Mouse (Mus musculus) spleen, adult 18-20 months (tissue): ENCODE measurements around the gene Prkar1b.

Experiments used
- DNase-seq, 2 experiments: peaks; one replicate each; pipeline ENCODE4 v3.0.0; 2022; ENCODE audit warnings: mixed read lengths in 2 of 2

The Prkar1b gene

DNA sequence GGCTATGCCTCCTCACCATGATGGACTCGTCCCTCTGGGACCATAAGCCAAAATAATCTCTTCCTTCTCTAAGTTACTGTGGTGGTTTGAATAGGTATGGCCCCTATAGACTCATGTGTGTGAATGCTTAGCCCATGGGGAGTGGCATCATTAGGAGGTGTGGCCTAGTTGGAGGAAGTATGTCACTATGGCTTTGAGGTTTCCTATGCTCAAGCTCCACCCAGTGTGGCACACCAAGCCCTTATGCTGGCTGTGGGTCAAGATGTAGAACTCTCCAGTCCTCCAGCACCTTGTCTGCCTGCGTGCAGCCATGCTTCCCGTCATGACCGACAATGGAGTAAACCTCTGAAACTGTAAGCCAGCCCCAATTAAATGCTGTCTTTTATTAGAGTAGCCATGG lies 4.1 kb downstream of the Prkar1b start:
- no peak for DNase-seq

DNA sequence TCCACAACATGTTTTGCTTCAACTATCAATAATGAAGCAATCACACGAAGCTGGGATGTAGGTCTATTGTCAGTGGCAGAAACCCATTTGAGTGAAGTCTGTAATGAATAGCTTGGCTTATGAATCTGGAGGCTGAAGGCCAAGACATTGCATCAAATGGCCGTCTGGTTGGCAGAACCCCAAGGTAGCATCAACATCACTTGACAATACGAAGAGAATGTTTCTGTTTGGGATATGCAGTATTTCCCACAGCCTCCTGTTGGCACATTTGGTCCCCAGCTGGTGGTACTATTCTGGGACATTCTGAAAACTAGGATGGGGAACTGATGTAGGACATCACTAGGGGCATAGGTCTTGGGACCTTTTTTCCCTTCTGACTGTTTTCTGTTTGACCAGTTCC lies 5.9 kb downstream of the Prkar1b start:
- DNase-seq: no peak

DNA sequence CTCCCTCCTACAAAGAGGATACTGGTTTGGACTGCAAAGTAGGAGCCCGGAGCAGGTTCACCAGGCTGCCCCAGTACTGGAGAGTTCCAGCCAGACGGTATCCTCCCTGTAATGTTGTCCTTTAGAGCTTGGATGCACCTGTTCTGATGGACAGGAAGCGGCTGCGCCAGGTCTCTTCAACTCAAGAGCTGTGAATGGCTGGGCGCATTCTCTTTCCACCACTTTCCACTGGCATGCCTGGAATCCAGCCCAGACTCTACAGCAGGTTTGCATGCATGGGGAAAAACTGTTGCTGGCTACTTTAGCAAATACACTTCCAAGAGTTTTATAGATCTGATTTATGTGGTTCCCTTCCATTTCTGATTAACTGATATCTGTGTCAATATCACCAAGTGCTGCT lies 8.5 kb downstream of the Prkar1b start:
- DNase-seq: no peak

DNA sequence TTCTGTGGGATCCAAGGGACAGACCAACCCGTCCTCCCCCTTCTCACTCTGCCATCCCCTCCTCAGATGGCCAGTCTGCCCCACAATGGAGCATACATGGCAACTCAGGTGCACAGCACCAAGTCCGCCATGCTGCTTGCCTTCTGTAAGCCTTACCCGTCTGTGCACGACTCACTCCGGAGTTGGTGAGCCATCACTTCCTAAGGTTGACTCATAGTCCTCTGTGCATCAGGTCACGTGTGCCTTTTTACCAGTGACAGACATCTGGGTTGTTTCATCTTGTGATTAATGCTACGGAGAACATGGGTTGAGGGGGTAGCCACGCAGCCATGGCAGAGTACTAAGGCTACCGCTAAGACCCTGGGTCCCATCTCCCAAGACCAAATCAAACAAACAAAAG lies 9.2 kb downstream of the Prkar1b start:
- no peak for DNase-seq

DNA sequence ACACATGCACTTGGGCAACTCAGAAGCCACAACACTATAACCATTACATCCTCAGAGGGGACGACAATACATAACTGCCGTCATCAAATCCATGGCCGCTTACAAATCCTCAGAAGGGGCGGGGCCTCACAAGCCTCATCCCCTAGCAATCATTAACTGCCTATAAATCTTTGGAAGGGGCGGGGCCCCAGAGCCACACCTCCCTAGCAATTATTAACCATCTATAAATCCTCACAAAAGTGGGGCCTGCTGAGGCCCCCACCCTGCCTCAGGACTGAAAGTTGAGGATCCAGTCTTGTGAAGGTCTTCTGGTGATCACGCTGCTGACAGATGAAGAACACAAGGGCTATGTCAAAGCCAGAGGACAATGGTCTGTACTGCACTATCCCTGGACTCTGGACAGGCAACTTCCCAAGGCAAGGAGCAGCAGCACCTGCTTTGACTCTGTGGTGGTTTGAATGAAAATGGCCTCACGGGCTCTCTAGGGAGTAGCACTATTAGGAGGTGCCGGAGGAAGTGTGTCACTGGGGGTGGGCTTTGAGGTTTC lies 10.8 kb downstream of the Prkar1b start:
- DNase-seq: no peak

DNA sequence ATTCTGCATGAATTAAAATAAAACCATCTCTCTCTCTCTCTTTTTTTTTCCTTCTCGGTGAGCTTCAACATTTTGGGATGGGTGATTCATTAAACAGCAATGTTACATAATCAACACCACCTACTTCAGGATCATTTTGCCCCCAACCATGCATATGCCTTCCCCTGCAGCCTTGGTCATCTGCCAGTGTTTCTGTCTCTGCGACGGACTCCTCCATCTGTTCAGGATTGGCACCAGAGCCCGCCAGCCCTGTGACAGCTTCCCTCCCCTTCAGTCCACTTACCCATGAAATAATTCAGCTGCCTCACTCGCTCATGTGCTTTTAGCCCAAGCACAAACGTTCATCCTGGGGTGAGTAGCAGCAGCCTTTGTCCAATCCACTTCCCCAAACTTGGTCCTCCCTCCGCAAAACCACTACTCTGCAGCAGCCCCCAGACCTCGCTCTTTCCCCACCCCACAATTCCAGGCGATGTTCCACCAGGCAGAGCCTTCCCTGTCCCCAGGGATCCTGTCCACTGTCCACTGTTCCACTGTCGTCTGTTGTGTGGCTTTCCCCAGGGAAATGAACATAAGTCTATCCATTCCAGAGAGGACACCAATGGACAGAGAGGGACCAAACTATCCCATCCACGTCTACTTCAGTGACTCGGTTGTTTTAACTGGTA lies 11.4 kb downstream of the Prkar1b start:
- DNase-seq: no peak

DNA sequence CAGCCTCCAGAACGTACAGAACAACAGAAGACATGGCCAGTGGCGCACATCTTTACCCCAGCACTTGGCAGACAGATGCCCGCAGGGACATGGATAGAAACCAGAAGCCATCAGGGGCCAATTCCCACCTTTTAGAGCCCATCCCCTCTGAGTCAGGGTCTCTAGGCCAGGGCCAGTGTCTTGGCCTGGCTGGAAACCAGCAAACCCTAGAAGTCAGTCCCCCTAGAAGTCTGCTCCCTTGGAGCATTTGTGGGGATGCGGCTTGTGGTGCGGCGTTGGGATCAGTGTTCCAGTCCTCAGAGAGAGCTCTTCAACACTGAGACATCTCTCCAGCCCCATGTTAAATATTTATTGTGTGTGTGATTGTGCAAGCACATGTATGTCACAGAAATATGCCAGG lies 12.6 kb downstream of the Prkar1b start:
- DNase-seq: no peak

DNA sequence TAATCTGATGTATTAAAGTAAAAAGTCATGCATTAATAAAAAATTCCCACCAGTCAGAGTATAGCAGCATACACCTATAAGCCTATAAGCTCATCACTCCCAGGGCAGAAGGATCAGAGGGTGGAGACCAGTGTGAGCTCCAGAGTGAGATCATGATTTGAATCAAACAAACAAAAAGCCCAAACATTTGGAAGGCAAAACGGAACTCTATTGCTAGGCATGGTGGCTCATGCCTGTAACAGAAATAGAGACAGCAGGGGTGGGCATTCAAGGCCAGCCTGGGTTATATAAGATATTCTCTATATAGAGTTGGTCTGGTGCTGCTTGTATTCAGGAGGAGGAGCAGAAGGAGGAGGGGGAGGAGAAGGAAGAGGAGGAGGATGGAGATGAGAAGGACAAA lies 13.5 kb downstream of the Prkar1b start:
- no peak for DNase-seq

DNA sequence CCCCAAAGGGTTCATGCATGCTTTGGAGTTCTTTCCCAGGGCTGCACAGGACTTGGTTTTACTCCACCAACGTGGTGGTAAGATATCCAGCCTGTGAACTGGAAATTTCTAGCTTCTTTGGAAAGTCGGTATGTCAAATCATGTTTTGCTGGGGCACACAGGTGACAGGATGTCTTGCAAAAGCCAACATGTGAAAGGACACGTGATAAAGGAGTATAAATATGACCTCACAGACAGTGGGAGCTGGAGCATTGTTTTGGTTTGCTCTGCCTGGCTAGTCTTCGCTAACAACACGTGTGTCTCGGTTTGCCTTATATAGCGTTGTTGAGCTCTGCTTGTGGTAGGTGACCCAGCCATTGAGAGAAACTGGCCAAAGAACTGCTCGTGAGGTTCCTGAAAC lies 15.3 kb downstream of the Prkar1b start:
- no peak for DNase-seq

DNA sequence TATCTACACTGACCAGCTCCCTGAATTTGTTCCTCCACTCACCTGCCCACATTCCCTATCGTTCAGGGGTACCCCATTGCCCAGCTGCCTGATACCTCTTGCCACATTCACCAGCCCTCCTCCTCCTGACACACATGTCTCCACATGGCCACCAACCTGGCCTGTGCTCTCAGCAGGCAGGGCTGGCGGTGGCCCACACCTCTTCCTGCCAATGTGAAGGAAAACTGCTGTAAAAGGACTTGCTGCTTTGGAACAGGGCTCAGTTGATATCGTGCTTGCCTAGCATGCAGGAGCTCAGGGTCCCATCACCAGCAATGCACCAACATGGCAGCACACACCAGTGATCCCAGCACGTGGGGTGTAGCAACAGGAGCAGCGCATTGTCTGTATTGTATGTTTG lies 19.4 kb downstream of the Prkar1b start:
- no peak for DNase-seq

DNA sequence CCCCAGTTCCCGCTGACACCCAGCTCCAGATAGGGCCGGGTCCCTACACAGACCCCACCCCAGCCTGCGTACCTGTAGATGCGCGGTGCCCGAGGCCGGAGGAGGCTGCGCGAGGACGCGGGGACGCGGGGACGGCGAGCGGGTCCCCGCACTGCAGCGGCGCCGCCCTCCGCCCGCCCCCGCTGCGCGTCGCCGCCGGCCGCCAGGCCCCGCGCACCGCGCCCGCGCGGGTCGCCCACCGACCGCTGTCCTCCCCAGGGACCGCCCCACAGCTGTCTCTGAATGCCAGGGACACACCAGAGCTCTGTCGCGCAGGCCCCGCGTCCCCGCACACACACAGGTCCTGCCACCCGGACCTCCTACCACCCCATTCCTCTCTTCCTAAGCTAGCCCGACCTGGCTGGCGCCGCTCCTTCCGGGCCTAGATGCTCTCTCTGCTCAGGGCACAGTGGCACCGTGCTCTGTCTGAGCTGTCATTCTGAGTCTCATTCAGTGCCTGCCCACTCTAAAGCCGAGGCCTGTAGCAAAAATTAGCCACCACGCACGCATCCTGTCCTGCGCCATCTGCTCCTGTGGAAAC lies 20.1 kb downstream of the Prkar1b start:
- no peak for DNase-seq

DNA sequence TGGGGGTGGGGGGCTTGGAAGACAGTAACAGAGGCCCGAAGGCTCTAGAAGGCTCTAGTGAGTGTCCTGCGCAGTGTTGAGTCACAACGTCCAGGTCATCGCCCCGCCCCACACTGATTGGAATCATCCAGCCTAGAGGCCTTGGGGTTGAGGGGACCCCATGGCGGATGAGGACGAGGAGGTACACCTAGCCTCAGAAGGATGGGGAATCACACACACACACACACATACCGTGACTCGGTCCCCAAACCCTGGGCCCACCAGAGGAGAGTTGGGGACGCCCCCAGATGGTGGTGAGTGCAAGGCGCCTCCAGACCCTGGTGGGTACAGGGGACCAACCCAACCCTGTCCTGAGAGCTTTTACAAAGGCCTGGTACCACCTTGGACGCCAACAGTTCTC lies 20.7 kb downstream of the Prkar1b start:
- DNase-seq: no peak

DNA sequence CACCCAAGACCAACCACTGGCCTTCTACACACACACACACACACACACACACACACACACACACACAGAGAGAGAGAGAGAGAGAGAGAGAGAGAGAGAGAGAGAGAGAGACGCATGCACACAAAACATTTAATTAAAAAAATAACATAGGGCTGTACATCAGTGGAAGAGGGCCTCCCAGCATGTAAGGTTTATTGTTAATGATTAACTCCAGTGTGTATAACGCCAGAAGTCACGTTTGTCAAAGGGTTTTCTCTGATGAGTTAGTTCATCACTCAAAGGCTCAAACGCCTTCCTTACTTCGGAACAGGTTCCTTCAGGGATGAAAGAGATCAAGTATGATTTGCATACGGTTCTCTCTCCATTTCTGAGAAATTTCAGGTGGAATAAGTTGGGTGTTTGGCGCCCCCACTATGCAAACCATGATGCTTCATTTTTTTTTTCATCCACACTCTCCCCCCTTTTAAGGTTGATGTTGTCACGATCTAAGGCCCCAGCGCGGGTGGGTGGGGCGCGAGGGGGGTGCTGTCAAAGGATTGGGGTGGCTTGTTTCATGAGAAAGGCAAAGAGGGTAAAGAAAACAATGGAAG lies 21.2 kb downstream of the Prkar1b start:
- no peak for DNase-seq

DNA sequence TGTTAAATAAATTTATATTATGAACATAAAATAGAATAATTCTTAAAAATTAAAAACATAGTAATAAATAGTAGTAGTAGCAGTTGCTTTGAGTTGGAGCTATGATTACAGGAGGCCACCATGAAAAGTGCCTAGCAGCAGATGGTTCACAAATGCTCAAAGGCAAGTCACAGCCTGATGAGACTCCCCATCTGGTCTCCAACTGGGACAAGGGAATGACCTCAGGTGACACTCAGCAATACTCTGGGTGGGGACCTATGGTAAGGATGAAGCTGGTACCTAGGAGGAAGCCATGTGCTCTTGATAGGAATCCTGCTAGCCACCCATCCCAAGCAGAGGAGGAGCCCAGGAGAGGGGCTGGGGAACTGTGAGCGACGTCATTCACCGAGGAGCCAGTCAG lies 24.1 kb downstream of the Prkar1b start:
- no peak for DNase-seq

DNA sequence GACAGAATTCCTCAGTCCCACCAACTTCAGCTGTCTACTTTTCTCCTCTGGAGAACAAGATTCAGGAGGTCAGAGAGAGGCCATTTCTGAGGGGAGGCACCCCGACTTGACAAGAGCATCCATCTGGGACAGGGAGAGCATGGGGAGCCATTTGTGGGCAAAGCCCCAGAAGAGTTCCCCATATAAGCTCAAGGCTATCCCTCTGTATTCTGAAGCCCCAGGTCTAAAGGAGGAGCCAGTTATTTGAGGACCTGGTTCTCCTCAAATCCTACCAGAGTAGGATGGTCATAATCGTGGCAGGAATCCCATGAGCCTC lies 30.9 kb downstream of the Prkar1b start:
- no peak for DNase-seq

DNA sequence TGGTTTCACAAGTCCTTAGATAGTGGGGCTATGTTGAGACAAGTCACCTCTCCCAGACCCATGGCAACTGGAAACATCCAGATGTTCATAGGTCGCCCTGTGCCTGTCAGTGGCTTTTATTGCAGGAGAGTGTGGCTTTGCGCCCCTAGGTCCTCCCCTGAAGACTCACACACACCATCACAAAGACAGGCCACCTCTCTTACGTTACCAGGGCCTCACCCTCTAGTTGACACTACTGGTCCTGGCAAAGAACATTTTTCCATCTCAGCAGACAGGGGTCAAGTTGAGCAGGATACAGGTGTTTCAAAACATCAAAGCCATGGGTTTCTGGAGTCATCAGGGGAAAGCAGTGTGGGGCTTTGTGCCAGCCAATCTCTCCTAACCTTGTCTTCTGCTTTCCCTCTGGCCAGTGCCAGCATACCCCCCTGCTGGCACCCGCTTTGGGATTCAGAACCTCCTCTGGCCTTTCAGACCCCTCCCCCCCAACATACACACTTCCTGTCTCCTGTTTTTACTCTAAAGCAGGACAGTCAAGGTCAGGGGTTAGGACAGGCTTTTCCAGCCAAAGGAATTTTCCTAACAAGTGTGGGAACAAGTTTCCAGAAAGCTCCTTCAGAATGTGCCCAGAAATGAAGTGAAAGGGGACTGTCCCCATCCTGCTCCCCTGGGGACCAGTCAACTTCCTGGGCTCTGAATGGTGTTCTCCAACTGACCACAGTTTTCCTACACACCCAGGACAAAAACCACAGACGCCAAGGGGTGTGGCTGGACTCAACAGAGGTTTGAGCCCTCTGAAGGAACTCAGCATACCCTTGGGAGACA lies 31.5 kb downstream of the Prkar1b start:
- no peak for DNase-seq

DNA sequence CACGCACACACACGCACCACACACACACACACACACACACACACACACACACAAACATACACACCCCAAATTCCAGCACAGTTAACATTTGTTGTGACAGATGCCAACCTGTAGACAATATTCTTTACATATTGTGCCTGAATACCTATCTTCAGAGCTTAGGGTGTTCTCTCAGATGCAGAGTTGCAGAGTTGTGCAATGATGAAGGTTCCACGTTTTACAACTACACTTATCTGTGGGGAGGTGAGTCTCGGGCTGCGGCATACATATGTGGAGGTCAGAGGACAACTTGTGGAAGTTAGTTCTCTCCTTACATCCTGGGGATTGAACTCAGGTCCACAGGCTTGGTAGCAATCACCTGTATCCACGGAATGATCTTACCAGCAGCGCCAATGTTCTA lies 34.3 kb downstream of the Prkar1b start:
- DNase-seq: no peak

DNA sequence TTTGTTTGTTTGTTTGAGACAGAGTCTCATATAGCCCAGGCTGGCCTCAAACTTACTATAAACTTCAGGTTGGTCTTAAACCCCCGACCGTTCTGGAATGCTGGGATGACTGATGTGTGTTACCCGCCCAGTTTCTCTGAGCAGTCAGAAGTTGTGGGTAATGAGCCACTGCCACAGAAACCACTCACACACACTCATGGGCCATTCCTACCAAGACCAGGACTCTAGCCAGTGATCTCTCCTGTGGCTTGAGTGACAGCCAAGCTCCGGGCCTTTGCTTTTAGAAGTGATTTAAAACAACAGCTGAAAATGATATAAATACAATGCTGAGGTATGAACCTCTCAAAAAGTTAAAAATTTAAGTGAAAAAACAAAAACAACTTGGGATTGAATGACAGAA lies 34.9 kb downstream of the Prkar1b start:
- no peak for DNase-seq

DNA sequence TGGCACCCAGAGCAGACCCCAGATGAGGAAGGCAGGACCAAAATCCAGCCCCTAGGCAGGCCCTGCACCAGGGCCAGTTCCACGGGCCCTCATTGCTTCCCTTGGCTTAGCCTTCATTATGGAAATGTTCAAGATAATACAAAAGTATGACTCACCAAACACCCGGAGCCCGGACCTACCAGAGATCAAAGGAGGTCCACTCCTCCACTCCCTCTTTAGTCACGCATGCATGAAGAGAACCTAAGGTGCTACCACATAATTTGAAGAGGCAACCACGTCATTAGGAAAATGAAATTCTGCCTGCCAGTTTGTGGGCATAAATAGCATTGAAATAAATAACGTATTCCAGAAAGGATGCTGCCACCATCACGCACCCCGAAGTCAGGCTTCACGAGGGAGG lies 37.4 kb downstream of the Prkar1b start:
- DNase-seq: no peak

DNA sequence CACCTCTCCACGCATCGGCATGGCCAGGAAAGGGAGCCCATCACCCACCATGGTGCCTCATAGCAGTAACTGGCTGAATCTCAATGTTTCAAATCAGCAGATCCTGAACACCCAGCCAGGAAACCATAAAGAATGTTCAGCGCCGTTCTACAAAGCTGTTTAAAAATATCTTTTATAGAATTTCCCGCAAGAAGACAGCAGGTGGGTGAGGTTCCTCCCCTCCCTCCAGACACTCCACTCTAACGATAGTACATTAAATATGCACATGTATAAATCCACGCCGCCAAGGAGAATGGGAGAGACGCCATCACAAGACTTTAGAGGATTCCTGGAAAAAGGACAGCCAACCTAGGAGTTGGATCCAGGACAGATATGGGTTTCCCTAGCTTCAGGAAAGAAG lies 37.8 kb downstream of the Prkar1b start:
- DNase-seq: no peak

DNA sequence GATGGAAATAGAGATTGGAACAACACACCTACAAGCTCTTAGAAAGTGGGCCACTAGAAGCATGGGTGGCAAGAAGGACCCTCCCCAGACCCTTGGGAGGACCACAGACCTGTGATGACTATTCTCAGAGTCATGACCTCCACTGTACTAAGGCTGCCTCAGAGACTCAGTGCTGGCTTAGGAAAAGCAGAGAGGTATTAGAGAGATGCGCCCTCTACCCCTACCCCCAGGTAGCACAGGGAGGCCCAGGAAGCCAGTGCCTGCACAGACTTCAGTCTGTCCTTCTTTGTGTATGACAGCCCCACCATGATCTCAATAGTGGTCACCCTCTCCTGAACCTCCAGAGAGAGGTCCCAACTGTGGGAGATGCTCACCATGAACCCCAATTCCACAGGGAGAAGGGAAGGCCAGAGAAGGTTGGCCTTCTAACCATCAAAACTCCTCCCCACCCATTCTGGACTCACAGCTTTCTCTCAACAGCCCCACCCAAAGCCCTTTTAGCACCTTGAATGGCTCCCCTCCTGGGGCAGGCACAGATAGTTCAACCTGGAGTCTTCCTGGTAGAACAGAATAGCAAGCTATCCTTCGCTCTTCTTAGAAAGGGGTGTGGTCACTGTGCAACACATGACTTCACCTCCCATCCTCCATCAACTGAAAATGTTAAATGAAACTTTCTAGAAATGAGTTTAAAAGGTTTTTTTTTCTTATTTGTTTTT lies 39.5 kb downstream of the Prkar1b start:
- DNase-seq: no peak

DNA sequence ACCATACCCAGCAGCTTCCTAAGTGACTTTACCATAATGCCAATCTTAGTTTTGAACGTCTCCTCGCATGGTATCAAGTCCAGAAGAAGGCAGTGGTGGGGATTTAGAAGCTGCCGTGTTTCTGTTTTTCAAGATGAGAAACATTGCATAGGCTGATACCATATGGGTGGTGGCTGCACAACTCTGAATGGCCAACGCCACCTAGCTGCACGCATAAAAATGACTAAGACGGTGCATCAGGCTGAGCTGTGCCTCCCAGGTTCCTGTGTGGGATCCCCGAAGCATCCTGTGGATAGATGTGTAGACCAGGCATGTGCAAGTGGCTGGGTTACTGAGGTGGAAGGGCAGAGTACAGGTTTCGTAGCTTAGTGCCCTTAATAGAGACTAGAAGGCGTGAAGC lies 42.0 kb downstream of the Prkar1b start:
- DNase-seq: no peak

DNA sequence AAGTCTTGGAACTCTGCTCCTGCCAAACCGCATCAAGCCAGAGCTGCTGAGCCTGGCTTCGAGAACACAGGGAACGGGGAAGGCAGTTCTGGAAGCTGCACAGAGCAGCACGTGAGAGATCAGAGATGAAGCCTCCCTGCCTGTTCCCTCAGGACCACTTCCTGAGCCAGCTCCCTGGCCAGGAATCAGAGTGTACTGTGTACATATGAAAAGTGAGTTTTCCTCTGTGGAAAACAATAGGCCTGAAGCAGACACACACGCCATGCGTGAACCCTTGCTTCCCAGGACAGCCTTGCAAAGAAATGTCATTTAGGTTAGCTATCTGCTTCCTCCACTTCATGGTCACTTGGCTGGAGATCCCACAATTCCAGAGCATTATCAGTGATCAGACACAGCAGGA lies 48.0 kb downstream of the Prkar1b start:
- DNase-seq: no peak
